Mouse (Mus musculus) testis, adult 2 months (tissue): Measurements from ENCODE around the gene Dapk1. TPM values are rescaled to one million over a fixed set of nuclear protein-coding genes. Genes with fewer than 3 reads are reported as not detected.

ENCODE experiments used
- H3K27ac ChIP-seq: fragments of 200-500 bp; 2 replicates; pipeline ENCODE4 v1.5.1; 2012; ENCODE audit warnings: low read depth, low read length; ENCODE audit not compliant: control insufficient read depth, insufficient read depth
- H3K27me3 ChIP-seq: fragments of 200-500 bp; 2 replicates; pipeline ENCODE4 v1.6.1; 2012; ENCODE audit warnings: mild to moderate bottlenecking, low read length, moderate library complexity; ENCODE audit not compliant: control insufficient read depth, insufficient read depth
- H3K36me3 ChIP-seq: fragments of 200-500 bp; 2 replicates; pipeline ENCODE4 v1.6.1; 2012; ENCODE audit warnings: mild to moderate bottlenecking, low read length; ENCODE audit not compliant: control insufficient read depth, insufficient read depth
- H3K4me1 ChIP-seq: fragments of 200-500 bp; 2 replicates; pipeline ENCODE4 v1.6.1; 2012; ENCODE audit warnings: low read length; ENCODE audit not compliant: control insufficient read depth, insufficient read depth
- H3K4me3 ChIP-seq: fragments of 200-500 bp; 2 replicates; pipeline ENCODE4 v1.5.1; 2012; ENCODE audit warnings: low read depth, mild to moderate bottlenecking, low read length, moderate library complexity, mixed read lengths; ENCODE audit not compliant: control insufficient read depth
- CTCF ChIP-seq: fragments of 200-500 bp; IDR thresholded peaks from 2 replicates; pipeline ENCODE4 v1.5.1; 2012; ENCODE audit warnings: low read depth, mild to moderate bottlenecking, inconsistent platforms, low read length, moderate library complexity; ENCODE audit not compliant: control insufficient read depth, insufficient read depth, insufficient replicate concordance
- POLR2A ChIP-seq: fragments of 200-500 bp; IDR thresholded peaks from 2 replicates; pipeline ENCODE4 v1.6.1; 2012; ENCODE audit warnings: low read depth, mild to moderate bottlenecking, inconsistent platforms, low read length, moderate library complexity; ENCODE audit not compliant: control insufficient read depth
- polyA plus RNA-seq: library from polyadenylated mRNA; depleted of rRNA; stranded (reverse); fragments of >200 nt; gene quantifications from 2 replicates; pipeline ENCODE4 v1.2.3, GENCODE M21; 2012; rRNA removed

The Dapk1 gene
- polyA plus RNA-seq, 1 experiment: 2.6 TPM

DNA sequence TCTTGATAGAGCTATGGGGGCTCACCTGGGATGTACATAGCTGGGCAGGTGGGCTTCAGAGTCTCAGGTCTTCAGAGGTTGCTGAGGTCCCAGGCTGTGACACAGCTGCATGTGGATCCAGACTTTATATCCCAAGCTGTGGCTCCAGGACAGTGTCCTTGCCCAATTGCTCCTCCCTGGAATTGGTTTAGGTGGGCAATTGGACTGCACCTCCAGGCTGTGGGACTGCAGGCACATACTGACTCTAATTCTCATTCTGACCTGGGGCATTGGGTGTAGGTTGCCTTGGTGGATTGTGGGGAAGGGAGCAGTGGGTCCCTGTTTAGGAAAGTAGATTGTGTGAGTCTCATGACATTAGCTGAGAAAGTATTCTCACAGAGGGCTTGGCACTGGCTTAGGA, 184.5 kb downstream of the Dapk1 start, which contains the start of gene BC051665:
Gene BC051665 (minus strand): TSS at position 101 of the 400 bp plus-strand sequence.
- H3K4me1 ChIP-seq: peaks cover 7% of the 10 kb centered on the region
- no peak within 1 kb of the TSS for H3K27ac ChIP-seq
- no peak for TF ChIP-seq CTCF
- TF ChIP-seq POLR2A: no peak
- H3K4me3 ChIP-seq: no peak within 1 kb of the TSS
- no peaks in the 10 kb centered on the region for H3K36me3 ChIP-seq
- H3K27me3 ChIP-seq: no peaks in the 10 kb centered on the region

DNA sequence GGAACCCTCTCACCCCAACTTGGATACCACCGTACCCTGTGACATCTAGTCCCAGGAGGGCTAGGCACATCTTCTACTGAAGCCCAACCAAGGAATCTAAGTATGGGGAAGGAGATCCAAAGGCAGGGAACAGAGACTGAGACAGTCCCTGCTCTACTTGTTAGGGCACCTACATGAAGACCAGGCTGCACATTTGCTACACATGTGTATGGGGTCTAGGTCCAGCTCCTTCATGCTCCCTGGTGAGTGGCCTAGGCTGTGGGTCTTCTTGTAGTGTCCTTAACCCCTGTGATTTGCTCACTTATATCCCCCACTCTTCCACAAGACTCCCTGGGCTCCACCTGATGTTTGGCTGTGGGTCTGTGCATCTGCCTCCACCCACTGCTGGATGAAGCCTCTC, 187.7 kb downstream of the Dapk1 start:
- Histone ChIP-seq H3K4me3 (no peak overlapping the region), H3K4me1 (peaks cover 7% of the 10 kb centered on the region), H3K36me3 (no peaks in the 10 kb centered on the region), H3K27me3 (no peaks in the 10 kb centered on the region), H3K27ac (no peak overlapping the region)
- no peak for TF ChIP-seq POLR2A
- no peak for TF ChIP-seq CTCF

DNA sequence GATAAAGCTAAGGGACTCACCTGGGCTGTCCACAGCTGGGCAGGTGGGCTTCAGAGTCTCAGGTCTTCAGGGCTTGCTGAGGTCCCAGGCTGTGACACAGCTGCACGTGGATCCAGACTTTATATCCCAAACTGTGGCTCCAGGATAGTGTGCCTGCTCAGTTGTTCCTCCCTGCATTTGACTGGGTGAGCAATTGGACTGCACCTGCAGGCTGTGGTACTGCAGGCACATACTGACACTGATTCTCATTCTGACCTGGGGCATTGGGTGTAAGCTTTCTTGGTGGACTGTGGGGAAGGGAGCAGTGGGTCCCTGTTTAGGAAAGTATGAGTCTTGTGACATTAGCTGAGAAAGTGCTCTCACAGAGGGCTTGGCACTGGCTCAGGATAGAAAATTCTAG, 201.0 kb downstream of the Dapk1 start, which contains the start of gene Ctsll3:
Gene Ctsll3 (minus strand): TSS at position 101 of the 400 bp plus-strand sequence.
- no peaks in the 10 kb centered on the region for H3K4me1 ChIP-seq
- H3K4me3 ChIP-seq: no peak within 1 kb of the TSS
- H3K36me3 ChIP-seq: no peaks in the 10 kb centered on the region
- no peak within 1 kb of the TSS for H3K27ac ChIP-seq
- no peaks in the 10 kb centered on the region for H3K27me3 ChIP-seq
- TF ChIP-seq CTCF: no peak
- TF ChIP-seq POLR2A: no peak

DNA sequence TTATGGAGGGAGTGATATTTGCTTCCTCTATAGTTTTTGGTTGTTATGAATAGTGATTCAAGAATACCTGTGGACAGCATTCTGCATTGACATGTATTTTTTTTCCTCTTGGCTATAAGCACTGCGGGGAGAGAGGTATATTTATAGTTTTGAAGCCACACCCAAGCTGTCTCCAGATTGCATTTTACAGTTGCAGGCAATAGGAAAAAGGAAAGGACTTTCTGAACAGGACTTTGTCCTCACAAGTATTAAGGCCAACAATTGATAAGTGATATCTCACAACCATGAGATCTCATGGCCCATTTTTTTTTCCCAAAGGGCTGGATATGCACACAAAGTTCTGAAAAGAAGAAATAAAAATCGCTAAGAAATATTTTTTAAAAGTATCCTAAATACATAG, 207.9 kb downstream of the Dapk1 start:
- TF ChIP-seq CTCF (no peak), POLR2A (no peak)
- no peaks in the 10 kb centered on the region for H3K4me1 ChIP-seq

DNA sequence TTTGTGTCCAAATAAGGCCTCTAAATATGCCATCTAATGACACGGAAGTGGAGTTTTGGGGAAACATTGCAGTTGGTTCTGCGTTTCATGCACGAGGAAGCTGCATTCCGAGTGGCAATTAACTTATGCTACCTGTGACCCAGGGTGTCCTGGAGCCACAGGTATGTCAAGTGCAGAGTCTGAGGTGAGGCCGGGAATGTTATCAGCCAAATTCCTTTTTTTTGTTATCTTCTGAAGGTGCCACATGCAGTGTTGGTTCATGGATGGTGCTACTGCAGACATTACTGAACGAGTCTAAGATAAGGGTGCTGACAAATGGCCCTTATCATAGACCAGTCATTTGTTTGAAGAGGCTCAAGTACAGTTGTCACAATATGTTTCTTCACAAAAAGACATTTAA, 211.0 kb downstream of the Dapk1 start:
- TF ChIP-seq CTCF (no peak), POLR2A (no peak)
- Histone ChIP-seq H3K36me3 (no peaks in the 10 kb centered on the region), H3K4me1 (no peaks in the 10 kb centered on the region), H3K27ac (no peak overlapping the region), H3K27me3 (no peaks in the 10 kb centered on the region), H3K4me3 (no peak overlapping the region)

More for the DNA sequence above, 207.9 kb downstream of the Dapk1 start:
- Histone ChIP-seq H3K4me3 (no peak overlapping the region), H3K27me3 (no peaks in the 10 kb centered on the region), H3K36me3 (no peaks in the 10 kb centered on the region), H3K27ac (no peak overlapping the region)

Other genes starting within 250 kb of the Dapk1 start
- not detected in 2 replicates for gene BC051665, start 184.4 kb downstream of the Dapk1 start, polyA plus RNA-seq
- not detected in 2 replicates for gene Ctsll3, start 200.9 kb downstream of the Dapk1 start, polyA plus RNA-seq